Mouse (Mus musculus): Measurements from ENCODE around the gene Ephb4.

GRCm38 (mm10) chr5:137346983-137347382 lies 2.9 kb upstream of the Ephb4 start:
- TF ChIP-seq CTCF (IDR thresholded peaks at IDR 0.05; ENCODE audit: borderline replicate concordance, control insufficient read depth, extremely low read depth, insufficient read depth, low read length, poor library complexity), result no peak
- TF ChIP-seq POLR2A (IDR thresholded peaks at IDR 0.05; ENCODE audit: control insufficient read depth, extremely low read depth, insufficient read depth, low read length, poor library complexity), result no peak

Measured in thymus, adult 2 months (tissue).